Mouse (Mus musculus) E14TG2a.4 (cell line): ENCODE measurements around the gene Klf9.

ENCODE experiments used
- H3K27me3 ChIP-seq: 2 replicates; pipeline ENCODE4 v1.6.1; 2014; ENCODE audit warnings: low read length, control low read depth; ENCODE audit not compliant: insufficient read depth
- H3K36me3 ChIP-seq: 2 replicates; pipeline ENCODE4 v1.6.1; 2014; ENCODE audit warnings: low read length, control low read depth; ENCODE audit not compliant: insufficient read depth
- H3K4me1 ChIP-seq: replicated peaks from 2 replicates; pipeline ENCODE4 v1.6.1; 2014; ENCODE audit warnings: low read depth, low read length, control low read depth
- H3K4me3 ChIP-seq: replicated peaks from 2 replicates; pipeline ENCODE4 v1.5.1; 2014; ENCODE audit warnings: mild to moderate bottlenecking, low read length
- H3K9me3 ChIP-seq: 2 replicates; pipeline ENCODE4 v1.6.1; 2014; ENCODE audit warnings: low read length, control low read depth
- CTCF ChIP-seq: conservative IDR thresholded peaks from 2 replicates; pipeline ENCODE4 v1.5.1; 2014; ENCODE audit warnings: low read length
- NANOG ChIP-seq: IDR thresholded peaks from 2 replicates; pipeline ENCODE4 v1.6.1; 2014; ENCODE audit warnings: borderline replicate concordance, low read length, mixed read lengths
- POU5F1 ChIP-seq: IDR thresholded peaks from 2 replicates; pipeline ENCODE4 v1.6.1; 2014; ENCODE audit warnings: low read length, borderline replicate concordance

Klf9 gene

GRCm38 (mm10) chr19:23135349-23136201, 5.5 kb upstream of the Klf9 start:
- Histone ChIP-seq H3K27me3 (no peaks in the 10 kb centered on the region), H3K4me1 (peaks cover 62% of the 10 kb centered on the region), H3K4me3 (peak overlapping the region; percentile 82), H3K9me3 (no peaks in the 10 kb centered on the region), H3K36me3 (peaks cover 3% of the 10 kb centered on the region; the same call in 1 of the 2 replicates)
- TF ChIP-seq NANOG, result no peak
- TF ChIP-seq CTCF, result no peak
- no peak for TF ChIP-seq POU5F1

GRCm38 (mm10) chr19:23136202-23136850, 4.7 kb upstream of the Klf9 start:
- TF ChIP-seq CTCF (no peak), NANOG (no peak), POU5F1 (no peak)

GRCm38 (mm10) chr19:23137295-23137694, 3.7 kb upstream of the Klf9 start:
- Histone ChIP-seq H3K4me3 (peak overlapping the region; percentile 82), H3K36me3 (peaks cover 7% of the 10 kb centered on the region), H3K4me1 (peaks cover 45% of the 10 kb centered on the region), H3K9me3 (no peaks in the 10 kb centered on the region), H3K27me3 (no peaks in the 10 kb centered on the region)
- TF ChIP-seq CTCF (no peak), POU5F1 (no peak), NANOG (no peak)

More at GRCm38 (mm10) chr19:23136202-23136850, 4.7 kb upstream of the Klf9 start:
- Histone ChIP-seq H3K9me3 (no peaks in the 10 kb centered on the region), H3K36me3 (peaks cover 3% of the 10 kb centered on the region; the same call in 1 of the 2 replicates), H3K4me1 (peaks cover 55% of the 10 kb centered on the region), H3K4me3 (peak overlapping the region; percentile 82), H3K27me3 (no peaks in the 10 kb centered on the region)

GRCm38 (mm10) chr19:23139756-23140470, 1.1 kb upstream of the Klf9 start:
- Histone ChIP-seq H3K36me3 (peaks cover 31% of the 10 kb centered on the region), H3K27me3 (no peaks in the 10 kb centered on the region)

GRCm38 (mm10) chr19:23141391-23142281, 610 bp downstream of the Klf9 start:
- Histone ChIP-seq H3K9me3 (no peaks in the 10 kb centered on the region), H3K4me3 (peak overlapping the region; percentile 98), H3K27me3 (no peaks in the 10 kb centered on the region), H3K36me3 (peaks cover 48% of the 10 kb centered on the region), H3K4me1 (peaks cover 57% of the 10 kb centered on the region)
- no peak for TF ChIP-seq NANOG

More at GRCm38 (mm10) chr19:23139756-23140470, 1.1 kb upstream of the Klf9 start:
- Histone ChIP-seq H3K4me1 (peaks cover 41% of the 10 kb centered on the region), H3K9me3 (no peaks in the 10 kb centered on the region), H3K4me3 (peak overlapping the region; percentile 98)
- TF ChIP-seq POU5F1, result no peak
- no peak for TF ChIP-seq NANOG
- TF ChIP-seq CTCF, result no peak

GRCm38 (mm10) chr19:23142427-23143073, 1.5 kb downstream of the Klf9 start:
- TF ChIP-seq NANOG, result peak; percentile 11; the same call in 1 of the 2 replicates
- TF ChIP-seq POU5F1, result no peak
- TF ChIP-seq CTCF, result no peak

GRCm38 (mm10) chr19:23143074-23143445, 2.0 kb downstream of the Klf9 start:
- Histone ChIP-seq H3K4me1 (peaks cover 57% of the 10 kb centered on the region), H3K4me3 (peak overlapping the region; percentile 98), H3K9me3 (no peaks in the 10 kb centered on the region), H3K27me3 (no peaks in the 10 kb centered on the region), H3K36me3 (peaks cover 57% of the 10 kb centered on the region)
- TF ChIP-seq CTCF (no peak), NANOG (no peak), POU5F1 (no peak)

More at GRCm38 (mm10) chr19:23142427-23143073, 1.5 kb downstream of the Klf9 start:
- Histone ChIP-seq H3K27me3 (no peaks in the 10 kb centered on the region), H3K4me3 (peak overlapping the region; percentile 98), H3K4me1 (peaks cover 57% of the 10 kb centered on the region), H3K36me3 (peaks cover 55% of the 10 kb centered on the region), H3K9me3 (no peaks in the 10 kb centered on the region)
